Mouse (Mus musculus) embryo, embryonic 9.5 days (tissue): ENCODE data around the gene Fam196b.

Experiments
- DNase-seq: peaks from one replicate; pipeline ENCODE4 v3.0.0-alpha.2; 2017; ENCODE audit errors: extremely low spot score

Gene Fam196b

DNA sequence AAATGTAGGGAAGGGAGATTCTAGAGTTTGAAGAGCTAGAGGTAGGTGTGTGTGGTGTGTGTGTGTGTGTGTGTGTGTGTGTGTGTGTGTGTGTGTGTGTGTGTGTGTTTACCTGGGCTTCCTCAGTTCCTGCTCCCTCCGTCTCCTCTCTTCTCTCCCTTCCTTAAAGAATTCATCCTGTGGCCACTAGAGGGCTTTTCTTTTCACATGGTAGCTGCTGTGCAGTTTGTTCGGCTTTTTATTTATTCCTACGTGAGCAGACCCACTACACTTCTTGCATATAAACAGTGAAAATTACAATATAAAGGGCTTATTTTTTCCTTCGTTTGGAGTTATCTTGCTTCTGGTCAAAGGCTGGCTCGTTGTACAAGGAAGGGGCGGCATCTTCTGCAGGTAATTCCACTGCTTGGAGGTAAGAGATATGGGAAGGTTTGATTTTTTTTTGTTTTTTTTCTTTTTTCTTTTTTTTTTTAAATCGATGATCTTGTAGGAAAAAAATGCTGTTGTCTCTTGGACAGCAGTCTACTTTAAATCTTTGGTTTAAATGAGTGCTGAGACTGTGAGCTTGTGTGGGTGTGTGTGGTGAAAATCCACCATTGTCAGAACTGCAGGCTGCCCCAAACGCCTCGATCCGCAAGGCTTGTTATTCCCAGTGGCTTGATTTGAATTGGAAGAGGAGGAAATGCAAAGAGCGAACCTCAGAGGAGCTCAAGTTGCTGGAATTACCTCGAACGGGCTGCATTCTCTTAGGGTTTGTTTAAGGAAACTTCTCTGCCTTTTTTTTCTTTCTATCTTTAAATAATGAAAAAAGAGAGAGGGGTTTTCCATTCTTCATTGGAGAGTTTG lies at the start of gene Fam196b:
Fam196b (plus strand) TSS at position 289 of the 846 bp plus-strand sequence.
- DNase-seq = peak; percentile 46

DNA sequence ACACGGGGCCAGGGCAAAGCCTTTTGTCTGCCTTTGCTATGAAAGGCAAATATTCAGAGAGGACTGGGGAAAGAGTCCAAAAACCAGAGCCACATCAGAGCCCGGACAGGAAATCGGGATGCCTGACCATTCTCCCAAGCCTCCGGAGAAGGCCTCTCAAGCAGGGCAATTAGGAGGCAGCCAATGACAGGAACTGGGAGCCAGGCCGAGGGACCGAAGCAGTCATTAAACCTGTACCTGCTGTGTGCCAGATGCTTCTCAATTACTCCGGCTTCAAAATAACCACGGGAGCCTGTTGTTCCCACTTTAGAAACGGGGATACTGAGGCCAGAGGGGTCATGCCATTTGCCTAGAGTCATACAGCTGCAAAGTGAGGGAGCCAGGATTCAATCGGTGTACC lies 42.6 kb upstream of the Fam196b start:
- no peak for DNase-seq

DNA sequence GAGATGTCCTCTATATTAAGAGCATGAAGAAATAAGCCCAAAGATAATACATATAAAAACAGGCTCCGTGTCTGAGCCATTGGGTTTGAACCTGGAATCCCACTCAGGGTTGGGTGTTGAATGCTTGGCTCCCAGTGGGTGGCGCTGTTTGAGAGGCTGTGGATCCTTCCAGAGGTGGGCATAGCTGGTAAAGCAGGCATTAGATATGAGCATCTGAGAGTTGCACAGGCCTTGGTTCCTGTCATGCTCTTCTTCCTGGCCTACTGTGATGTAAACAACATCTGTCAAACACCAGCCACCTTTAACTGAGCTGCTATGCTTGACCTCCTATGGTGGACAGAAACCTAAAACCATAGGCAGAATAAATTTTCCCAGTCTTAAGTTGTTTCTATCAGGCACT lies 38.7 kb upstream of the Fam196b start:
- DNase-seq = no peak

DNA sequence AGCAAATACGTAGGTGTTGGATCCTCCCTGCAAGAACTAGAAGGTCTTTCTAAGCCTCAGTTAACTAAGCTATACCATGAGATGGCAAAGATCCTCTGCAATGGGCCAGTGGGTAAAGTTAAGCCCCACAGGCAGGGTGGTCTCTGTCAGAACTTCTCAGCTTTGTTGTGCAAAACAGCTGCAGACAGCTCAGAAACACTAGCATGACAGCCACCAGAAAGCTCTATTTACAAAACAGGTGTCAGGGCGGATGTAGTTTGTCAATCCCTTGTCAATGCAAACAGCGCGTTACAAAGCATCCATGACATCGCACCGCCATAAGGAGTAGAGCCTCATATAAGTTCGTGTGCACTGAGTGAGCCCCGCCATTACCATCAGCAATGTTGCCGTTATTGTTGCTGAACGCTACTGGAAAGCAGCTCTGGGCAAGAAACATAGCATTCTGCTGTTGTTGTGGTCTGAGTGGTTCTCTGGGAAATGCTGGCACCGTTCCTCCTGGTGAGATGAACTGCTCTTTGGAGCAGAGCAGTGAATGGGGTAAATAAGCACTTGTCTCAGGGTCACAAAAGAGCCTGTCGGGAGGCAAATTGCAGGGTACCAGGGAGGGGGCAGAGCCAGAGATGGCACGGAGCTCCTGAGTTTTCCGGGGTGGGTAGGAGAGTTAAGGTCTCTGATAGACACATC lies 38.1 kb upstream of the Fam196b start:
- DNase-seq = no peak

DNA sequence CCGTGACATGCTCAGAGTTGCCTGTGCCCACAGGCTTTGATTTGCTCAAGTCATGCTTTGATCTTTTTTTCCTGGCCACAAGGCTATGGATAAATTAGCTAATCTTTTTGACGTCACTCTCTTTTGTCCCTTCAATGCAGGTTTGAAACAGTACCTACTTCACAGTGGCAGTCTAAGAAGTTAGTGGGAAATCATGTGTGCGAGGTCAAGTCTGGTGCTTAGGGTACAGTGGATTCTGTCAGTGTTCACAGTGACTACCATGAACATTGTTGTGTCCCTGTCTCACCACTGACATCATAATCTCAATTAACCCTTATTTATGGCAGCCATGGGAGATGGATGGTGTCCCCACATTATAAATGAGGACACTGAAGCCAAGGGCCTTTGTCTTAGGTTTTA lies 37.6 kb upstream of the Fam196b start:
- DNase-seq = no peak

DNA sequence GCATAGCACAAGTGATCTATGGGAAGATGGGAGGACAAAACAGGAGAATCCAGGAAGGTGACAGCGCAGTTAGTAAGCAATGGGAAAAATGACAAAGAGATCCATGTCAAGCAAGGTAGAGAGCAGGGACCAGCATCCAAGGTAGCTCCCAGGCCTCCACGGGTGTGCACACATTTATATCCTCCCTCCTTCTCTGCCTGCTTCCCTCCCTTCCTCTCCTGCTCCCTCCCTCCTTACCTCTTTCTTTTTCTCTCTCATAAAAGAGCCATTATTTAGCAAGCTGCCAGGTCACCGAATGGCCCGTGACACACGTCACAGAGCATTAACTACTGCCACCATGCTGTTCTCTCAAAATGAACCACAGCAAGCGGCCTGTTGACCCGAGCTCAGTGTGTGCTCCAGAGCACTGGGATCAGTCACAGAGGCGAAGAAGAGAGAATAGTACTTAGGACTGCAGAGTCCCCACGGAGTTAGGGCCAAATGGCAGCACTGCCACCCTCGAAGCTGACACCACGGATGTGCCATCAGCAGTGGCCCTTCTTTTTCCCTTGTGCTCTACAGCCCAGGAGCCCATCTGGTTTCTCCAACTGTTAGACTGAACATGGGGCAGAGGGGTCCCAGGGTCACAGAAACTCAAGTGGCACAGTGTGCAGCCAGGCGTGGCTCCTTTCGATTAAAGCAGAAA lies 30.4 kb upstream of the Fam196b start:
- peak; percentile 28 for DNase-seq

DNA sequence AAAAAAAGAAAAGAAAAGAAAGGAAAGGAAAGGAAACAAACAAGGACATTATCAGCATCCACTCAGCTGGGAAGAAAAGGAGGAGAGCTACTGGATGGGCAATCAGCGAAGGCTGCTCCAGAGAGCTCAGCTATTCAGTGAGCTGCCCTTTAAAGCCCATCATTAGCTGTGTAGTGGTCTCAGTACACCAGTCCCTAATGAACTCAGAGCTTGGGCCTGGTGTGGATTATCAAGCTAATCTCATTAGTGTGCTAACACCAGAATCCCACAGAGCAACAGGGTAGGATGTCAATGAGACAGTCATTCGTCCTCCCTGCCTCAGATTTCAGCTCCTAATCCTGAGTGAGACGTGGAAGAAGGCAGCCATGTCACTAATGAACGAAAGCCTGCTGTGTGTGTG lies 24.4 kb upstream of the Fam196b start:
- no peak for DNase-seq

DNA sequence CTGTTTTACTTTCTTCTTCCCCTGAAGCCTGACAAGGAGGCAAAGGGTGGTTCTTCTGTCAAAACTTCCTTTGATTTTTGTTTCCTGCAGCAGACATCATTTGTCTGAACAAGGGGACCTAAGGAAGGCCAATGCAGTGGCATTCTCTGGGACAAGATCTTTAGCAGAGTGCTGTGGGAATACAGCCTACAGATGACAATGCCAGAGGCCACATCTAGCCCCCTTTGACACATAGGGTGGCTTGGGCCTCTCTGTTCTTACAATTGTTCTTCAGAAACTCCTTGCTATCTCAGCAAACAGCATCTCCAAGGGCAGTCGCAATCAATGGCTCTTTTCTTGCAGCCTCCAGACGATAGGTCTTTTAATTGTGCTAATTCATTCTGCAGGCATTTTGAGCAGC lies 23.9 kb upstream of the Fam196b start:
- no peak for DNase-seq

DNA sequence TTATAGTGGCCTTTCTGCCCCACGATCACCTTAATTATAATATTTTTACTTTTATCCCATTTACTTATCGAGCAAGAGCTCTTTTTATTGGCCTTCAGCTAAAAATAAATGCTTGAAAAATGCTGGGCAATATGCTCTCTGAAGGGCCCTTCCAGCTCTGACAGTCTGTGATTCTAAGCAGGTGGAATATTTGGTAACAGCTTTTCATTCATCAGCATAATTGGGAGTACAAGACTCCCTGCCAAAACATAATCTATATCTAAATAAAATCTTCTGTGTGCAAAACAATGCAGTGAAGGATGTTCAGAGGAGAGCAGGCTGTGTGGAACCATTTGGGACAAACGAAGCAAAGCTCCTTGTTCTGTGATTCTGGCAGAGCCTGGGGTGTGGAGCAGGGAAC lies 23.3 kb upstream of the Fam196b start:
- no peak for DNase-seq

DNA sequence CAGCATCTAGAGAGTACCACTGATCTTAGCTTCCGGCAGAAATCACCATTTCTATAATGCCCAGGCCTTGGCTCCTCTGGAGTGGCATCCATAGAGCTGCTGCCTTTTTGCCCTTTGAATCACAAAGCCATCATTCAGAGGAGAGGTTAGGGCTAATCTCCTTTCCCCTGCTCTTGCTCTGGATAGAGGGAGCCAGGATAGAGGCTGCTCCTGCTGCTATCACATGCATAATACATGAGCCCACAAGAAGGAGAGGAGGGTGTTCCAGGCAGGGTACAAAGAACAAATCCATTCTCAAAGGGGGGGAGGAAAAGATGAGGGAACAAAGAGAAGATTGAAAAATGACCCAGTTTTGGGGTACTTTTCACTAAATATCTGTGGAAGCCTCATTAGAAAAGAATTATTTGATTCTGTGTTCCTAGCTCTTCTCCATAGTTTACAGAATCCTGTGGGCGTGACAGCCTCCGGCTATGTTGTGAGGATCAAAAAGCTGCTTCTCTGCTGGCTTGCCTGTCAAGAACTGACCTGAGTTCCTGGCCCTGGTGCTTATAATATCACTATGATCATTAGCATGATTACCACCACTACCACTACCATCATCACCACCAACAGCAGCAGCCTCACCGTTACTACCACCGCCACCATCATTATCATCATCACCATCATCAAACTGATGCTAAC lies 16.8 kb upstream of the Fam196b start:
- no peak for DNase-seq

DNA sequence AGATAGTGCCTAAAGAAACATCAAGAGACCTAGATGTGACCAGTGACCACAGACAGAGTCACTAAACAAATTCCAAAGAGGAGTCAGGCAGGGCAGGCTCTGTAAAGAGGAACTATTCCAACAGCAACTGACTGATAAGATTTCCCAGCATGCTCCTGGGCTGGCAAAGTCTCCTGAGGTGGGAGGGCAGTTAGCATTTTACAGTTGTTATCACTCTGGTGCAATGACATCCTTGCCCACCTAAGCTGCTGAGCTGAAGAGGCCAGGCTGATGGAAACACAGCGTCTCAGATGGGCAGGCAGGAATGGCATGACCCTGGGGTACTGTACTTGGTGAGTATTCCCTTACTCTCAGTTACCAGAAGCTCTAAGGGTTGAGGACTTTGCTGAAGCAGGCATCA lies 15.1 kb upstream of the Fam196b start:
- DNase-seq = no peak

DNA sequence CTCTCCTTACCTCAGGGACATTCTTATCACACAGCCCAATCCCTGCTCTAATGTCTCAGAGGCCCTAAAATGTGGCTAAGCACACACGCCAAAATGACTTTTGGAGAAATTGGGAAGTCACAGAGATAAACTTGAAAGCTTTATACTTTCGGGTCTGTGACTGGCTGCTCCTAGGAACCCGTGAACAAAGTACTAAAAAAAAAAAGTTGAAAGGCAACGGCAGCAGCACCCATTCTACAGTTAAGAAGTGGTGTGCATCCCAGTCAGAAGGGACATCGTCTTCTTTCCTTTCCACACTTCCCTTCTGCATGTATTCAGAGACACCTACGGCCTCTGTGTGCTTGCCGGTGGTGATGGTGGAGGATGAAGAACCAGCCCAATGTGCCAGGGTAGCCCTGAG lies 14.6 kb upstream of the Fam196b start:
- no peak for DNase-seq

DNA sequence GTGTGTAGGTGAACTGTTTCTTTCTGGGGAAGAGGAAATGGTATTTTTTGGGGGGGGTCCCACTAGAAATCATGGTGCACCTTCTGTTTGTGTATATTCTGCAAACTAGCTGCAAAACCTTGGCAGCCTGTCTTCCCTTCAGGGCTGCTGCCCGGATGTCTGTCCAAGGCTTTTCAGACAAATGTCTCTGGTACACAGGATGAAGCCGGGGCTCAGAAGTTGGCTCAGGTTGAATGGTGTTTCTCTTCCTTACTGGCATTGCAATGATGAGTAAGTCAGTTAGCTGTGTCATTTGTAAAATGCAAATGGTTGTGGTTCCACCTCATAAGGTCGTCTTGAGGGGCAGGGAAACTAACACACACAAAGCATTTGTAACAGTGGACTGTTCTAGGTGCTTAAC lies 8.4 kb upstream of the Fam196b start:
- DNase-seq = no peak

DNA sequence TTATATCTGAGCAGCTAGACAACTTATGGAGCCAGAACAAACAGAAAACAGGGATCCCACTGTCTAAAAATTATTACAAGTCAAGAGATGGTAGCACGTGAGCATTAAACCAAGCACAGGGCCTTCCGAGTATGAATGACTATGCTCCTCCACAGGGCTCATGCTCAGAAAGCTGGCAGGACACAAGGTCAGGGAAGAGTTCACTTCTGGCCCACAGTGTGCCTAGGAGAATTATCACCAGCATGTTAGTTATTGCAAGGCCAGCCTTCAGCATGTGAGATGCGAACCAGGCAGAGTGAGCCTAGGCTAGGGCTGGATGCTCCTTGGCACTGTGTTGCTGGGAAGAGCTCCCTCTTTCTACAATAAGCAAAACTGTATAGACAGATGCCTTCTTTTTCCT lies 5.9 kb upstream of the Fam196b start:
- no peak for DNase-seq

DNA sequence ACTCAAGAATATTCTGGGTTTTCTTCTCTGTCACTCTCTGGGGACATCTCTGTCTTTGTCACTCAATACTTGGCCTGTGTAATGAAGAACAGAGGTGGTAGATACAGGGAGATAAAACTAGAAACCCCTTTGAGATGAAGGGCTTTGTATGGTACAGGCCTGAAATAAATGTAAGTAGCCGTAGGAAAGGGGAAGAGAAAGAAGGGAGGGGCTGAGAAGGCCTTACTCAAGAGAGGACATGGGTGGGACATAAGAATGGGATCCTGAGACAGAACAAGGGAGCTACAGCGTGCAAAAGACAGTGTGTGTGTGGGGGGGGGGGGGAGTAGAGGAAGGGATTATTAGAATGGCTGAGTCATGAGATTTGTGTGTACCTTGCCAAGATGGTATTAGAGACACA lies 5.3 kb upstream of the Fam196b start:
- DNase-seq = no peak

DNA sequence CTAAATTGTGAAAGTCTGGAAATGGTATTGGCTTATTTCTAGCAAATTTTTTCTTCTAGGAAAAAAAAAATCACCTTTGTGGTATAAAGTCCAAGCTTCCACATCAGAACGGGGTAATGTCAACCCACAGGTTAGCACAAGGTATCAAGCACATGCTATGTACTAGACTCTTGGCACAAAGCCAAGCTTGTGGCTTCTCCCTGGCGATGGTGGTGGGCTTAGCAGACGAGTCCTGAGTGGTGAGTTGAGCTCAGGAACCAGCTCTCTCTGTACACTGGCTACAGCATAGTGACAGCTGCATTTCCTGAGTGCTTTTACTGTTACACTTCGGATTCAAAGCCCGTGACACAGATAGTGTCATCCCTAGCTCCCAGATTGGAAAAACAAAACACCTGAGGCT lies 2.9 kb upstream of the Fam196b start:
- no peak for DNase-seq

DNA sequence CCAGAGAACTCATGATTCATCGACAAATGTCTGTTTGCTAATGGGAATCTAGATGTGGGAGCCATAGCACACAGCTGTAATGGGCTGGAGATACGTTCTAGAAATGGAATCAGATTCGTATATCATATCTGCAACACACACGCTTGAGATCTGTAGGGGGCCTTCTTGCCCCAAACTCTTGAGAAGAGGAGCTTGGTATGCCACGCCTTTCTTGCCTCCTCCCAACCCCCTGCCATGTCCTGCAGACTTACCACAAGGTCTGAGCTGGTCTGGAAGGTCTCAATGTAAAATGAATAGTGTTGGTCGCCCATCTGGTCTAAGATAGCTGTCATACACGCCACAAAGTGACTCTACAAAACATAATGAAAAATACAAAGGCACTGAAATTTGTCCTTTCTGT lies 2.4 kb upstream of the Fam196b start:
- DNase-seq = no peak

DNA sequence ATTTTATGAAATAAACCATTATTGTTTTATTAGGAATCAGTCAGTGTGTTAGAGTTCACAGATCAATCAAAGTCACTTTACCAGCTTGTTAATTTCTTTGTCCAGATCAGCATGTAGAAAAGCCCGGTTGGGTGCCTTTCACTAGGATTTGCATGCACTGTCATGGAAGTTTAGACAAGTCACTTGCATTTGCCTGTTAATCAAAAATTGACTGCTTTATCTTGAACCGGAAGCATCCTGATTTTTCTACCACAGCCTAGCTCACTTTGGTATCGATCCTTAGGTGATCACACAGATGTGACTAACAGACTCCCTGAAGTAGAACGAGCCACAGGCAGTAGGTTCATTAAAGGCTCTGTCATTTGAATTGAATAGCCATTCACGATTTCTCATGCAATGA lies 761 bp downstream of the Fam196b start:
- DNase-seq = peak; percentile 25

DNA sequence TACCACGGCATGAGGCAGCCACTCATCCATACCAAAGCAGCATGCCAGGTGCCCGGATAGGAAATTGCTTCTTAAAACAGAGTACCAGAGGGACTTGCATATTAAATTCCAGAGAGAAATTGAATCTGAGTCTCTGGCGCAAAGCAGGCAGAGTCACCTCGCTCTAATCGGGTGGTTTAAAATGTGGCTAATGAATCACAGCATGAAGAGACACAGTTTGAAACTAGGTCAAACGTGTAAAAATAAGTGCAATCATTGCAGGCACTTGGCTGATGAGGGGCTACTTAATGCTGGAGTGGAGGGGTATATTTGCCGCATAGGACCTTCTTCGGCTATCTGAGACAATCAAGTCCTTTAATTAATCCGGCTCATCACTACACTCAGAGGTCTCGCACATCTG lies 1.6 kb downstream of the Fam196b start:
- no peak for DNase-seq

DNA sequence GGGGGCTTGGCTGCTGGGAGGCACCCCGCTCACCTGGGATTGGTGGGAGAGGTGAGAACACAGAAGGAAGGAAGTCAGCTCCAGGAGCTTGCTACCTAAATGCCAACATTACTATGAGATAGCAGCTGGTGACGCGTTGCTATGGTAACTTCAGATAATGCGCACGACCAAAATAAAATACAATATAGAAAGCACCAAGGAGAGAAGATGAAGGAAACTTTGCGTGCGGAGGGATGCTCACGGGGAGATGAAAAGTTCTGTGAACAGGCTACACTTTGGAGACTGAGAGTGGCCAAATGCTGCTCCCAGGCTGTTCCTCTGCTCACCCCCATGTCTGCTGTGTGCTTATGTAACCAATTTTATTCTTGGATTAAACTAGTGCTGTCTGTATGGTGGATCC lies 2.4 kb downstream of the Fam196b start:
- no peak for DNase-seq

DNA sequence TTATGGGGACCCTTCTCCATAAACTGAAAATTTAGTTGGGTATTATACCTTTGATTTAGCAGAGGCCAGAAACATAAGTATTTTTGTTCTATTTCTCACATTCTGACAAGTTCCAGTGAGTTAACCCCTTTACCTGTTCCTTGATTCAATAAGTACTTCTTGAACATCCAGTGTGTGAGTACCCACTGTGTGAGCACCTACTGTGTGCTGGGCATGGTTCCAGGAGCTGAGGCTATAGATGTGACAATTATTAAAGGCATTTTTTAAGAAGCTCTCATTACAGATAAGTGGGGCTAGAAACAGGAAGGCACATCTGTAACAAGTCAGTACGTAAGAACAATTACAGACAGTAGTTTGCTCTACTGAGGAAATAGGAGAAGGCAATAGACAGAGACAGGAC lies 4.7 kb downstream of the Fam196b start:
- no peak for DNase-seq

DNA sequence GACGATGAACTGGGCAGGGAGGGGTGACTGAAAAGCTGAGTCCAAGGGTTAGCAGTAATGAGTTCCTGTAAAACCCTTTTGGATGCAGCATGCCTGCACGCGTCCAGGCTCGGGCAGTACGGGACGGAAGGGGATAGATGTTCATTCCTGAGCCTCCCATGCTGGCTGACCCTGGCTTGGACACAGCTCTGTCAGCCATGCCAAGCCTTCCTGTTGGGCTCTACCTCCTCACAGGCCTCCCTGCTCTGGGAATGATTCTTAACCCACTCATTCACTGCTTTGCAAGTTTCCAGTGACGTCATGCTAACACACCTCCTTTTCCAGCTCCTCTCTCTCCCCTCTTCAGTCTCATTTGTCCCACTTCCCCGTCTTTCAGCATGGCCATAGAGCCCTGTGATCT lies 9.0 kb downstream of the Fam196b start:
- no peak for DNase-seq
